Mouse (Mus musculus): ENCODE data around the gene Skp2.

The Skp2 gene

GRCm38 (mm10) chr15:9114131-9114530, 41.1 kb downstream of the Skp2 start:
- no peak for DNase-seq (ENCODE audit: low read depth, low spot score)

- DNase-seq (ENCODE audit: low read depth, low spot score), result no peak
These were observed 41.7 kb downstream of the Skp2 start for GRCm38 (mm10) chr15:9113556-9113955.

- no peak for DNase-seq (ENCODE audit: low read depth, low spot score)
These were observed 43.6 kb downstream of the Skp2 start for GRCm38 (mm10) chr15:9111648-9112047.

GRCm38 (mm10) chr15:9110526-9111347, 44.5 kb downstream of the Skp2 start:
- DNase-seq (ENCODE audit: low read depth, low spot score), result no peak

- DNase-seq (ENCODE audit: low read depth, low spot score), result no peak
These were observed 48.7 kb downstream of the Skp2 start for GRCm38 (mm10) chr15:9106303-9107074.

- no peak for DNase-seq (ENCODE audit: low read depth, low spot score)
These were observed 54.7 kb downstream of the Skp2 start for GRCm38 (mm10) chr15:9100446-9101077.

GRCm38 (mm10) chr15:9096865-9097264, 58.4 kb downstream of the Skp2 start:
- no peak for DNase-seq (ENCODE audit: low read depth, low spot score)

- DNase-seq (ENCODE audit: low read depth, low spot score), result no peak
These were observed 60.9 kb downstream of the Skp2 start for GRCm38 (mm10) chr15:9094366-9094750.

- no peak for DNase-seq (ENCODE audit: low read depth, low spot score)
These were observed 61.4 kb downstream of the Skp2 start for GRCm38 (mm10) chr15:9093598-9094365.

GRCm38 (mm10) chr15:9090662-9091061, 64.6 kb downstream of the Skp2 start:
- DNase-seq (ENCODE audit: low read depth, low spot score), result no peak

- no peak for DNase-seq (ENCODE audit: low read depth, low spot score)
These were observed 66.0 kb downstream of the Skp2 start for GRCm38 (mm10) chr15:9089136-9089720.

- DNase-seq (ENCODE audit: low read depth, low spot score), result no peak
These were observed 66.5 kb downstream of the Skp2 start for GRCm38 (mm10) chr15:9088683-9089072.

- no peak for DNase-seq (ENCODE audit: low read depth, low spot score)
These were observed 67.1 kb downstream of the Skp2 start for GRCm38 (mm10) chr15:9087895-9088682.

- no peak for DNase-seq (ENCODE audit: low read depth, low spot score)
These were observed 67.8 kb downstream of the Skp2 start for GRCm38 (mm10) chr15:9087421-9087820.

- DNase-seq (ENCODE audit: low read depth, low spot score), result no peak
These were observed 68.4 kb downstream of the Skp2 start for GRCm38 (mm10) chr15:9086813-9087212.

GRCm38 (mm10) chr15:9082753-9083152, 72.5 kb downstream of the Skp2 start:
- DNase-seq (ENCODE audit: low read depth, low spot score), result no peak

- no peak for DNase-seq (ENCODE audit: low read depth, low spot score)
These were observed 73.9 kb downstream of the Skp2 start for GRCm38 (mm10) chr15:9081294-9081693.

GRCm38 (mm10) chr15:9080206-9080605, 75.0 kb downstream of the Skp2 start:
- DNase-seq (ENCODE audit: low read depth, low spot score), result no peak

GRCm38 (mm10) chr15:9079626-9080025, 75.6 kb downstream of the Skp2 start:
- DNase-seq (ENCODE audit: low read depth, low spot score), result no peak

GRCm38 (mm10) chr15:9078481-9079300, 76.5 kb downstream of the Skp2 start:
- no peak for DNase-seq (ENCODE audit: low read depth, low spot score)
